Mouse (Mus musculus): ENCODE measurements around the gene Cdca3.
"Not testable (repeated sequence)": the region's sequence is repeated elsewhere in the genome, so short reads cannot be mapped to it uniquely, and the experiment has no call there.

- TF ChIP-seq ZNF384 (IDR thresholded peaks at IDR 0.05; ENCODE audit: low read depth, low read length); ZC3H11A (IDR thresholded peaks at IDR 0.05; ENCODE audit: borderline replicate concordance, low read depth, low read length); HCFC1 (IDR thresholded peaks at IDR 0.05; ENCODE audit: borderline replicate concordance, insufficient read depth, low read length); MAFK (IDR thresholded peaks at IDR 0.05; ENCODE audit: insufficient read depth, low read depth, low read length): not testable (repeated sequence)
These were observed 1.9 kb downstream of the Cdca3 start for GRCm38 (mm10) chr6:124831199-124831598.

All from ES-E14 (cell line).